Mouse (Mus musculus): ENCODE measurements at regions not wholly inside any gene's neighbourhood (a gene's known extent, or its start where the extent isn't known, plus 50 kb on each side); places are given as distances from the start of the nearest gene placed in this dataset.

DNA sequence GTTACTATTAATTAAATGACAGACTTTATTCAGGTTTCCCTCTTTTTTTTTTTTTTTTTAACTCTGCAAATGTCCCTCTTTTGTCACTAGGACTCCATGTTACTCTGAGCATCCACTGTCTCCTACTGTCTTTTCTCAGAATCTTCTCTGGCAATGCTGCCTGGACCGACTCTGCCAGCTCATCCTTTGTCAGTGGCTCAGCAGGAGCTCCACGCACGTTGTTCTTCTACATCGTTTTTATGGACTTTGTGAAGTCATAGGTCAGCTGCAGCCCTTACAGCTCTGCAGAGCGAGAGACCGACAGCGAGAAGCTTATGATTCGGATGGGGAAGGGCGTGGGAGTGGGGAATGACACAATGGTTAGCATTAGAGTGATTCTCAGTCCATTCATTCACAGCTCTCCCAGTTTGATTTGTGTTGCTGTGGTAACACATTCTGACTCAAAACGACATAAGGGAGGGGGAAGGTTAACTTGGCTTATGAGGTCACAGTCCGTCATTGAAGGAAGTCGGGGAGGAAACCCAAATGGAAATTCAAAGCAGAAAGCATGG lies 300.1 kb upstream of the Kazn start:
- DNase-seq (ENCODE audit: low spot score), result peak; percentile 8
- no peaks in the 10 kb centered on the region for H3K27me3 ChIP-seq (ENCODE audit: insufficient read depth, poor library complexity, severe bottlenecking)
- peaks cover 6% of the 10 kb centered on the region for H3K4me1 ChIP-seq (replicated peaks)
- H3K4me3 ChIP-seq, result no peak overlapping the region
- 41% methylated on average over 12 of the region's 12 CpGs for WGBS
- H3K9me3 ChIP-seq, result no peaks in the 10 kb centered on the region
- 0 out of 2 replicates have a peak overlapping the region, but pooled peaks have one; percentile 29 for H3K27ac ChIP-seq
- no peaks in the 10 kb centered on the region for H3K36me3 ChIP-seq

DNA sequence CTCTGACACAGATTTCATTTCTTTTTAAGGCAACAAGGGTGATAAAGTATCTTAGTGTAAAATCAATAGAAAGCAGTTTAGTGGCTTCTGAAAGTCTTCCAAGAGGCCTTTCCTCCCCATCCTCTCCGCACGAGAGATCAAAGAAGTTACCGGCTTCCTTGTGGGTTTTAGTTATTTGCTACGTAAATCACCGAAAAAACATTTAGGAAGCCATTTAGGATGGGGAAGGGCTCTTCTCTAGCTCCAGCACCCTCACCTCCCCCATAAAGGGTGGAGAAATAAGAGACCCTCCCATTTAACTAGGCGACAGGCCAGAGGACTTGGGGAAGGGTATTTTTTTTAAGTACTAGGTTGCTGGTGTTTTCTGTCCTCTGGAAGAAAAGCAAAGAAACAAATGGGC lies 287.9 kb upstream of the Kazn start:
- no peaks in the 10 kb centered on the region for H3K27me3 ChIP-seq (ENCODE audit: insufficient read depth, poor library complexity, severe bottlenecking)
- H3K4me1 ChIP-seq (replicated peaks), result peaks cover 7% of the 10 kb centered on the region
- no peaks in the 10 kb centered on the region for H3K9me3 ChIP-seq
- H3K36me3 ChIP-seq, result no peaks in the 10 kb centered on the region
- DNase-seq (ENCODE audit: low spot score), result no peak
- H3K27ac ChIP-seq, result no peak overlapping the region
- H3K4me3 ChIP-seq, result no peak overlapping the region
- WGBS, result 69% methylated on average over 6 of the region's 6 CpGs

DNA sequence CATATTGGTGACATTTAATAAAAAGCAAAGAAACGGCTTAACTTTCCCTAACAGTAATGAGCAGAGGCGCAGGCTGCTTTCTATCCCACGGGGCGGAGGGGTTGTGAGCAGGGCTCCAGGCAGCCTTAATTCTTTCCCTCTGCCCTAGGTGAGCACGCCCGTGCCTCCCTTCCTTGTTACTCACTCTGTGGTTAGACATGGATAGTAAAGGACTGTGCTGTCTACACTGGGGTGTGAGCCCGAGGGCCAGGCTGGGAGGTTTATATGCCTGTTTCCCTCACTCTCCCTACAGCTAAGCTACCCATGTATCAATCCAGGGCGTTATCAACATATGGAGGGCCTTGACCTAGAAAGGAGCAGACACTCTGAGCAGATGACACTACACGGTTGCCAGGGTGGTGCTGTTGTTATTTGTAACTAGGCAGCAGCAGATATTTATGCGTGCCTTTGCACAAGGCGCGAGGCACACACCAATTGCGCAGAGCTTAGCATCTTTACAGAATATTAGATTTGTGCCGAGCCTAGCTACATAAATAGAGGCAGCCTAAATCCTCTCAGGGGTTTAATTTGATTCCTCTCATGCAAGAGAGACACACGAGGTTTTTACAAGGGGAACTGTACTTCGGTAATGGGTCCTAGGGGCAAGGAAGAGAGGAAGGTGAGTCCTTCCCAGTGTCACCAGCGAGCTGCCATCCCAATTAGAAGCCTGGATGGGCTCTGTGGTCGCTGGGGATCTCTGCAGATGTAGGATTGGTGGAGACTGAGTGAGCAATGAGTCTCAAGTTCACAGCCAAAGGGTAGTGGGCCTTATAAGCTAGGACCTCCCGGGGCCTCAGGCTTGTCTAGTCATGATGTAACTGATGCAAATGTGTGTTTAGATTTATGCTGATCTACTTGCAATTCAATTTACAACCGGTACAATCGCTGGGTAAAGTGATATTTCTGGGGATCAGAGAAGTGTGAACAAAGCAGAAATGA lies 278.6 kb upstream of the Kazn start:
- H3K4me1 ChIP-seq (replicated peaks), result peaks cover 9% of the 10 kb centered on the region
- DNase-seq (ENCODE audit: low spot score), result no peak
- peak overlapping the region; percentile 40; the same call in 1 of the 2 replicates for H3K27ac ChIP-seq
- H3K4me3 ChIP-seq, result no peak overlapping the region
- no peaks in the 10 kb centered on the region for H3K27me3 ChIP-seq (ENCODE audit: insufficient read depth, poor library complexity, severe bottlenecking)
- no peaks in the 10 kb centered on the region; the same call in 1 of the 2 replicates for H3K9me3 ChIP-seq
- WGBS, result 76% methylated on average over 21 of the region's 21 CpGs
- H3K36me3 ChIP-seq, result no peaks in the 10 kb centered on the region

DNA sequence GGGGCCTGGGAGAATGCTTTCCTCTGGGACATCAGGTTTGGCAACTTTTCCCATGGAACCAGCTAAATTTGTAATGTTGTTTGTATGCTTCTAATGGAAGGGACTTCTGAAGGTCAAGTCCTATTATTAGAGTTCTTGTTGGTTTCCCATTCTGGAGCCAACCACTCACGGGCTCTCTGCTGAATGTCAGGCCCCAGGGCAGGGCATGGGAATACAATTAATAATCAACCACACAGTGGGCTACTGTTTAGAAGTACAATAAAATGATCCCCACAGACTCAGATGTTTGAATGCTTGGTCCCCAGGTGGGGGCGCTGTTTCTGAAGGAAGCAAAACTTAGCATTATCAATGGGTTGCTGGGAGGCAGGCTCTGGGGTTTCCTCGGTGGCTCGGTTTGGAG lies 275.6 kb upstream of the Kazn start:
- Histone ChIP-seq H3K27ac (no peak overlapping the region), H3K4me1 (replicated peaks) (peaks cover 9% of the 10 kb centered on the region), H3K4me3 (no peak overlapping the region), H3K9me3 (peaks cover 8% of the 10 kb centered on the region; the same call in 1 of the 2 replicates), H3K36me3 (no peaks in the 10 kb centered on the region), H3K27me3 (ENCODE audit: insufficient read depth, poor library complexity, severe bottlenecking) (no peaks in the 10 kb centered on the region)
- 91% methylated on average over 4 of the region's 4 CpGs for WGBS
- no peak for DNase-seq (ENCODE audit: low spot score)

DNA sequence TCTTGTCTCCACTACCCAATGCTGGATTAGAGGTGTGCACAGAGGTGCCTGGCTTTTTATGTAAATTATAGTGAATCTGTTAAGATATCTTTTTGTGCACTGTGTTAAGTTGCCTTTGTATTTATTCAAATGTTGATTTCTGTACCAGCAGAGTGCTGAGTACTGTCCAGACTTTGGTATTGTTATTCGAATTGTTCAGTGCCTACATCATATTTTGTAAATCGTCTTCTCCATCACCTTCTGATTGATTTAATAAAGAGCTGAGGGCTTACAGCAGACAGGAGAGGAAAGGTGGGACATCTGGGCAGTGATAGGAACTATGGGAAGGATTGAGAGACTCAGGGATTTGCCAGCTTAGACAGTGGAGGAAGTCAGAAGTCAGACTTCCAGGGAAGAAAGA lies 270.2 kb upstream of the Kazn start:
- H3K4me1 ChIP-seq (replicated peaks), result peaks cover 19% of the 10 kb centered on the region
- H3K9me3 ChIP-seq, result peaks cover 8% of the 10 kb centered on the region; the same call in 1 of the 2 replicates
- no peaks in the 10 kb centered on the region for H3K36me3 ChIP-seq
- DNase-seq (ENCODE audit: low spot score), result no peak
- no peak overlapping the region for H3K27ac ChIP-seq
- WGBS, result 94% methylated on average over 2 of the region's 2 CpGs
- H3K27me3 ChIP-seq (ENCODE audit: insufficient read depth, poor library complexity, severe bottlenecking), result peaks cover 11% of the 10 kb centered on the region; the same call in 1 of the 2 replicates
- H3K4me3 ChIP-seq, result no peak overlapping the region

DNA sequence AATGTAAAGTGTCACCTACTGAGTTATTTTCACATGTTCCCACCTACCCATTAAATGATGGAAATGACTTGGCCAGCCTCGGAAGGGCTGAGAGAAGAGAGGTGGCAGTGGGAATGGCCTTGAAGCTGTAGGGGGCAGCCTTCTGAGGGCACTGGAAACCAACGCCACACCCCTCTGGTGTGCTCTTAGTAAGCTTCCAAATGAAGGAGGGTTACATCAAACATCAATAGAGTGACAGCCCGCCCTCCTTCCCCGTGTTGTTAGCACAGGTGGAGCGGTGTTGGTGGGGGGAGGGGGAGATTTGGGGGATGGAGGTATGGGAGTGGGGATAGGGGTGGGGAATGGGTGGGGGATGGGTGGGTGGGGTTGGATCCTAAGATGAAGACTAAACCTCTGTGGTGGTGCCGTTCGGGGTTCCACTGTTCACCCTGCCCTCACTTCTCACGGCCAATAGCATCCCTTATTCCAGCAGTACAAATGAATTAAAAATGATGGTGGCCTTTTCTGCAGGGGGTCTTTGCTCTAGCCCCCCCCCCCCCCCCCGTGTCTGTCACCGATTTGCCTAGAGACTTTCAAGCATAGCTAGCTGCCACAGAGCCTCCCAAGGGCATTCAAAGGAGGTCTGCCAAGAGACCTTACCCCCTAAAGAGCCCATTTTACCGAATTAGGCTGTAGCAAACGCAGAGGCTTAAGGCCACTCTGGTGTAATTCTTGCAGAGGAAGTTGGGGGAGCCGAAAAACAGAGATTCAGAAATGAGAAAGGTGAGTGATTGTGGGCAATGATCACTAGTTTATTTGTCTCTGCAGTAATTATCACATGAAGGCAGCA lies 267.4 kb upstream of the Kazn start:
- H3K27me3 ChIP-seq (ENCODE audit: insufficient read depth, poor library complexity, severe bottlenecking), result peaks cover 11% of the 10 kb centered on the region; the same call in 1 of the 2 replicates
- no peak overlapping the region for H3K4me3 ChIP-seq
- H3K4me1 ChIP-seq (replicated peaks), result peaks cover 19% of the 10 kb centered on the region
- no peaks in the 10 kb centered on the region; the same call in 1 of the 2 replicates for H3K9me3 ChIP-seq
- WGBS, result 8% methylated on average over 13 of the region's 13 CpGs
- H3K36me3 ChIP-seq, result no peaks in the 10 kb centered on the region
- no peak for DNase-seq (ENCODE audit: low spot score)
- no peak overlapping the region for H3K27ac ChIP-seq

DNA sequence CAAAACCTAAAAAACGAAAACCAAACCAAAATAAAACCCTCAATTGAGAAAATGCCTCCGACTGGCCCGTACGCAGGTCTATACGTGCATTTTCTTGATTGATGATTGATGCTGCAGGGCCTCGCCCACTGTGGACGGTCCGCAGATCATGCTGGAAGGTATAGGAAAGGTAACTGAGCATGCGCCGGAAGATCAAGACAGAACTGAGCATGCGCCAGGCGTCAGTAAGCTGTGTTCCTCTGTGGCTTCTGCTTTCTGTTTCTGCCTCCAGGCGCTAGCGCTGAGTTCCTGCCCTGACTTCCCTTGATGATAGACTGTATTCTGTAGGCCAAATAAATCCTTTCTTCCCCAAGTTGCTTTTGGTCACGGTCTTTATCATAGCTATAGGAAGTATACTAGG lies 264.6 kb upstream of the Kazn start:
- whole genome bisulfite sequencing, result 93% methylated on average over 15 of the region's 15 CpGs
- H3K9me3 ChIP-seq, result no peaks in the 10 kb centered on the region
- H3K27me3 ChIP-seq (ENCODE audit: insufficient read depth, poor library complexity, severe bottlenecking), result peaks cover 10% of the 10 kb centered on the region; the same call in 1 of the 2 replicates
- no peaks in the 10 kb centered on the region for H3K36me3 ChIP-seq
- H3K27ac ChIP-seq, result no peak overlapping the region
- H3K4me3 ChIP-seq, result no peak overlapping the region
- DNase-seq (ENCODE audit: low spot score), result no peak
- H3K4me1 ChIP-seq (replicated peaks), result peaks cover 19% of the 10 kb centered on the region

DNA sequence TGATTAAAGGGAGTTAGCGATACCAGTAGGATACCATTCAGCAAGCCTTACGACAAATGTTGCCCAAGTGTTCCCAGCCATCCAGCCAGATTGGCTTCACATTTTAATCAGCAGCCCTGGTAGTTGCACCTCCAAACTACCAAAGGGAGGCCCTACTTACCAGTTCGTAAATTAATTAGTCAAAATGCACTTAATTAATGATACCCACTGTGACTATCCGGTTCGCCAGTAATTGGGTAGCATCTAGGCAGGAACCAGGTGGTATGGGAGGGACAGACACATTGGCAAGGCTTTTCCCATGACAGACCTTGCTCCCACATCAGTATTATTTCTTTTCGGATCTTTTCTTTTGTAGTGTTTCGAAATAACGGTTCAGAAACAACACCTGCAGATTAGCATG lies 262.0 kb upstream of the Kazn start:
- no peak for DNase-seq (ENCODE audit: low spot score)
- H3K27me3 ChIP-seq (ENCODE audit: insufficient read depth, poor library complexity, severe bottlenecking), result peaks cover 11% of the 10 kb centered on the region
- H3K27ac ChIP-seq, result no peak overlapping the region
- H3K4me1 ChIP-seq (replicated peaks), result peaks cover 20% of the 10 kb centered on the region
- WGBS, result 90% methylated on average over 8 of the region's 8 CpGs
- no peak overlapping the region for H3K4me3 ChIP-seq
- no peaks in the 10 kb centered on the region for H3K9me3 ChIP-seq
- no peaks in the 10 kb centered on the region for H3K36me3 ChIP-seq

DNA sequence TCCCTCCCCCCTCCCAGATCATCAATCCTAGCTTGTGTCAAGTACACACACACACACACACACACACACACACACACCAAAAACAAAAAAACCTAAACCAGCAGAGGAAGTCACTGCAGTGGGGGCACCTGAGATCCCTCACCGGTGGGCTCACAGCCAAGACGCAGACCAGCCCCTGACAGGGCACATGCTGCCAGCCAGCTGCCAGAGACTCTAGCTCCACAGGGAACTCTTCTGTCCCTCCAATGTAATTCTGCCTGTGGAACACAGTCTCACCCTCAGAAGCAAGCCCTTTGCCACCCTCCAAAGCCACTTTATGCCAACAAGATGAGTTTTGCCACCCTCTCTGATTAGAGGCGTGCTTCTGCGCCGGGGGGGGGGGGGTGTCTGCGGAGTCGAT lies 261.3 kb upstream of the Kazn start:
- peaks cover 15% of the 10 kb centered on the region for H3K27me3 ChIP-seq (ENCODE audit: insufficient read depth, poor library complexity, severe bottlenecking)

DNA sequence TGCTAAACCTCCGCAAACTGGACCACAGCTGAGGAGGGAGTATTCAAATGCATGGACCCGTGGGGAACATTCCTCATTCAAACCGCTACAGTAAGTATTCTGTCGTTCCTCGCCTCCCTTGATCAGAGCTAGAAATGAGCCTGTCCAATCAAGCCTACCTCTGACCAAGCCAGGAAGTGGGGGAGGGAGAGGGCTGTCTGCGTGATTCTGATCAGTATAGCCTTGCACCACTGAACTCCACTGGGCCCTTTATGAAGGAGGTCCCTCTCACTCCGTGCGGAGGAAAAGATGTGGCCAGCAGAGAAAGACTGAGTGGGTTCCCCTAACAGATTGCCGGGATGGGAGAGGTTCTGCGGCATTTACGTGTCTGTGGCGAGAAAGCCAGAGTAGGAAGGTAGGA lies 257.4 kb upstream of the Kazn start:
- Histone ChIP-seq H3K4me3 (no peak overlapping the region), H3K9me3 (no peaks in the 10 kb centered on the region), H3K27ac (no peak overlapping the region), H3K27me3 (ENCODE audit: insufficient read depth, poor library complexity, severe bottlenecking) (peaks cover 18% of the 10 kb centered on the region), H3K36me3 (no peaks in the 10 kb centered on the region), H3K4me1 (replicated peaks) (peaks cover 13% of the 10 kb centered on the region)
- WGBS, result 56% methylated on average over 12 of the region's 12 CpGs
- no peak for DNase-seq (ENCODE audit: low spot score)

More for the DNA sequence above, 261.3 kb upstream of the Kazn start:
- H3K36me3 ChIP-seq, result no peaks in the 10 kb centered on the region
- H3K4me3 ChIP-seq, result no peak overlapping the region
- H3K27ac ChIP-seq, result no peak overlapping the region
- H3K9me3 ChIP-seq, result no peaks in the 10 kb centered on the region
- H3K4me1 ChIP-seq (replicated peaks), result peaks cover 14% of the 10 kb centered on the region
- no peak for DNase-seq (ENCODE audit: low spot score)
- WGBS, result 90% methylated on average over 7 of the region's 7 CpGs

DNA sequence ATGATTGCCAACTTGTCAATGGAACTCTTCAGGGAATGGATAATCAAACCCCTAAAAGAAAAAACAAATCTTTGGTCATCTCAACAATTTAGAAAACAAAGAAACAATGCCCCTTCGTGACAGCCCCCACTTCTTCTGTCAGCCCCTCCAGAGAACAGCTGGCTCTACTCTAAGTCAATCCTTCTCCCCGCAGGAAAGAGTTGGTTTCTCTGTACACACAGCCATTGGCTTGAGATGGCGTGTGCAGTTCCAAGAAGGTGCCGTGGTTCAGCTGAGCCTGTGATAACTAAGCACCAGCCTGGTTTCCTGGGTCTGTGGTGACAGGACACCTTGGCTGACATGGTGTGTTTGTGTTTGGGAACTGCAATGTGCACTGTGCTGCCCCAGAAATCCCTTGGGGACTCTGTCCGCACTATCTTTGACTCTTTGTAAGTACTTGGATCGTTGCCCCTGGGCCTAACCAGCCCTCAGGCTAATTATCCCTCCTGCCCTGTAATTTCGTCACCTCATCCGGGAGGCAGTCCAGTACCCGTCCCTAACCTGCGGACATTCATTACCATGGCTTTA lies 253.8 kb upstream of the Kazn start:
- H3K27ac ChIP-seq, result no peak overlapping the region
- DNase-seq (ENCODE audit: low spot score), result no peak
- H3K9me3 ChIP-seq, result no peaks in the 10 kb centered on the region
- peaks cover 18% of the 10 kb centered on the region for H3K27me3 ChIP-seq (ENCODE audit: insufficient read depth, poor library complexity, severe bottlenecking)
- no peak overlapping the region for H3K4me3 ChIP-seq
- H3K4me1 ChIP-seq (replicated peaks), result peaks cover 12% of the 10 kb centered on the region
- 79% methylated on average over 10 of the region's 10 CpGs for whole genome bisulfite sequencing
- no peaks in the 10 kb centered on the region for H3K36me3 ChIP-seq

DNA sequence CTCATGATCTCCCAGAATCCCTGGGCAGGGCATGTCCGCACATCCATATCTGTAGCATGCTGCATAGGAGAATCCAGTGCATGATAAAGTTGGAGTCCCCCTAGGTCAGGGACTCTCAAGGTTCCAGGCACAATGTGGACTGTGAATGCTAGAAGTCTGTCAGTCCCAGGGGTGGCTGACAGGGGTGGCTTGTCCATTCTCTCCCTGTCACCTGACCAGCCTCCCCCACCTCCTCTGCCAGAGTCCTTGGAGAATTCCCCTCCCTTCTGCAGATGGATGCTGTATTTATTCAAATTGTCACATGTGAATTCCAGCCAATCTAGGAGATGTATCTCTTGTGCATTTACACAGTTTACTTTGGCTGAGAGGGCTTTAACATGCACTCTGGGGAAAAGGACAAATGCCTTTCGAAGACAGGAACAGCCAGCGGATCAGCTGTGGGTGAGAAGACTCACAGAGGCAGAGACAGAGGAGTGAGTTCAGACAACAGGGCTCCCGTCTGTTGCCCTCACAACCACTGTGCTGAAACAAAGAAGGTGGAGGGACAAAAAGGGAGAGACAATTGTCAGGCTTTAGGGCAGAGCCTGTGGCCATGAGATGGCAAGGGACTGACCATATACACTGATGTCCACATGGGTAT lies 246.7 kb upstream of the Kazn start:
- H3K27ac ChIP-seq, result peak overlapping the region; percentile 37; the same call in 1 of the 2 replicates
- no peaks in the 10 kb centered on the region for H3K27me3 ChIP-seq (ENCODE audit: insufficient read depth, poor library complexity, severe bottlenecking)
- peaks cover 6% of the 10 kb centered on the region for H3K4me1 ChIP-seq (replicated peaks)
- no peak for DNase-seq (ENCODE audit: low spot score)
- H3K36me3 ChIP-seq, result no peaks in the 10 kb centered on the region
- no peak overlapping the region for H3K4me3 ChIP-seq
- WGBS, result 61% methylated on average over 4 of the region's 4 CpGs
- H3K9me3 ChIP-seq, result no peaks in the 10 kb centered on the region
